Mouse (Mus musculus) MEL (cell line): ENCODE results near the gene Gm26992. TPM values are rescaled to one million over a fixed set of nuclear protein-coding genes. Genes with fewer than 3 reads are reported as not detected.

Experiments used
- DNase-seq: peaks from one replicate; pipeline ENCODE4 v3.0.0; 2011; ENCODE audit warnings: low read depth, low spot score
- H3K27ac ChIP-seq: 2 replicates; pipeline ENCODE4 v1.5.1; 2012; ENCODE audit warnings: low read depth, mild to moderate bottlenecking, control low read depth, low read length, moderate library complexity; ENCODE audit not compliant: control insufficient read depth
- H3K27me3 ChIP-seq, 2 experiments: fragments of 150-350 bp in 1 of 2; sonication (generic) in 1 of 2; 2 replicates each; pipeline ENCODE4 v1.6.1; 2012; ENCODE audit warnings: low read length in 2 of 2, mild to moderate bottlenecking in 2 of 2, improper control_type of control experiment in 1 of 2, moderate library complexity in 1 of 2; ENCODE audit not compliant: insufficient read depth in 2 of 2, control insufficient read depth in 1 of 2
- H3K36me3 ChIP-seq, 2 experiments: 2 replicates each; pipeline ENCODE4 v1.6.1; 2012 to 2014; ENCODE audit warnings: low read length in 2 of 2, improper control_type of control experiment in 1 of 2, inconsistent platforms in 1 of 2, mild to moderate bottlenecking in 1 of 2; ENCODE audit not compliant: insufficient read depth in 2 of 2, control insufficient read depth in 1 of 2
- H3K4me1 ChIP-seq, 2 experiments: fragments of 150-350 bp in 1 of 2; sonication (generic) in 1 of 2; 2 replicates each; pipeline ENCODE4 v1.6.1; 2012; ENCODE audit warnings: low read length in 2 of 2, improper control_type of control experiment in 1 of 2, mild to moderate bottlenecking in 1 of 2; ENCODE audit not compliant: insufficient read depth in 2 of 2, control insufficient read depth in 1 of 2
- H3K4me3 ChIP-seq, 2 experiments: fragments of 150-350 bp in 1 of 2; sonication (generic) in 1 of 2; 2 replicates each; pipeline ENCODE4 v1.5.1; 2012; ENCODE audit warnings: low read depth in 2 of 2, low read length in 2 of 2, mild to moderate bottlenecking in 2 of 2, moderate library complexity in 2 of 2, control low read depth in 1 of 2, improper control_type of control experiment in 1 of 2; ENCODE audit not compliant: control insufficient read depth in 1 of 2, insufficient read depth in 1 of 2
- H3K79me2 ChIP-seq: 2 replicates; pipeline ENCODE4 v1.6.1; 2012; ENCODE audit warnings: mild to moderate bottlenecking, low read length, moderate library complexity; ENCODE audit not compliant: control insufficient read depth, poor library complexity, insufficient read depth
- H3K9ac ChIP-seq: 2 replicates; pipeline ENCODE4 v1.6.1; 2012; ENCODE audit warnings: low read depth, mild to moderate bottlenecking, control low read depth, low read length, moderate library complexity; ENCODE audit not compliant: control insufficient read depth, poor library complexity, severe bottlenecking
- H3K9me3 ChIP-seq: fragments of 150-350 bp; sonication (generic); replicated peaks from 2 replicates; pipeline ENCODE4 v1.6.1; 2012; ENCODE audit warnings: mild to moderate bottlenecking, low read length, improper control_type of control experiment, moderate library complexity; ENCODE audit not compliant: insufficient read depth
- CHD1 ChIP-seq: IDR thresholded peaks from 2 replicates; pipeline ENCODE4 v1.6.1; 2012; ENCODE audit warnings: low read depth, mild to moderate bottlenecking, inconsistent platforms, low read length, improper control_type of control experiment
- CHD2 ChIP-seq: IDR thresholded peaks from 2 replicates; pipeline ENCODE4 v1.6.1; 2011; ENCODE audit warnings: low read length, improper control_type of control experiment
- CTCF ChIP-seq, 3 experiments: IDR thresholded peaks in 2 of 3; conservative IDR thresholded peaks in 1 of 3; 2 replicates each; pipeline ENCODE4 v1.5.1; 2011 to 2012; ENCODE audit warnings: low read length in 3 of 3, low read depth in 2 of 3, mild to moderate bottlenecking in 2 of 3, improper control_type of control experiment in 1 of 3, inconsistent platforms in 1 of 3, mixed read lengths in 1 of 3, moderate library complexity in 1 of 3; ENCODE audit not compliant: control insufficient read depth in 1 of 3, insufficient read depth in 1 of 3, poor library complexity in 1 of 3, severe bottlenecking in 1 of 3
- EP300 ChIP-seq, 2 experiments: IDR thresholded peaks; 2 replicates each; pipeline ENCODE4 v1.6.1; 2011; ENCODE audit warnings: improper control_type of control experiment in 2 of 2, low read length in 2 of 2, low read depth in 1 of 2, mild to moderate bottlenecking in 1 of 2
- ETS1 ChIP-seq: IDR thresholded peaks from 2 replicates; pipeline ENCODE4 v1.6.1; 2012; ENCODE audit warnings: low read depth, mild to moderate bottlenecking, inconsistent platforms, low read length, improper control_type of control experiment, moderate library complexity
- GATA1 ChIP-seq: IDR thresholded peaks from 2 replicates; pipeline ENCODE4 v1.6.1; 2011; ENCODE audit warnings: low read depth, low read length, improper control_type of control experiment
- HCFC1 ChIP-seq: IDR thresholded peaks from 2 replicates; pipeline ENCODE4 v1.6.1; 2012; ENCODE audit warnings: low read depth, mild to moderate bottlenecking, inconsistent platforms, low read length, improper control_type of control experiment, moderate library complexity
- JUND ChIP-seq: IDR thresholded peaks from 2 replicates; pipeline ENCODE4 v1.6.1; 2011; ENCODE audit warnings: low read depth, mild to moderate bottlenecking, improper control_type of control experiment, low read length
- KAT2A ChIP-seq: conservative IDR thresholded peaks from 2 replicates; pipeline ENCODE4 v1.6.1; 2012; ENCODE audit warnings: low read depth, low read length, improper control_type of control experiment, inconsistent platforms
- MYC ChIP-seq: IDR thresholded peaks from 2 replicates; pipeline ENCODE4 v1.6.1; 2011; ENCODE audit warnings: low read depth, mild to moderate bottlenecking, low read length, improper control_type of control experiment, moderate library complexity
- RAD21 ChIP-seq: IDR thresholded peaks from 2 replicates; pipeline ENCODE4 v1.6.1; 2011; ENCODE audit warnings: mild to moderate bottlenecking, low read depth, low read length, improper control_type of control experiment
- RCOR1 ChIP-seq: IDR thresholded peaks from 2 replicates; pipeline ENCODE4 v1.6.1; 2012; ENCODE audit warnings: low read depth, mild to moderate bottlenecking, inconsistent platforms, low read length, improper control_type of control experiment
- SMC3 ChIP-seq: IDR thresholded peaks from 2 replicates; pipeline ENCODE4 v1.6.1; 2011; ENCODE audit warnings: low read depth, low read length, improper control_type of control experiment
- TBP ChIP-seq: IDR thresholded peaks from 2 replicates; pipeline ENCODE4 v1.8.0; 2011; ENCODE audit warnings: low read depth, low read length, improper control_type of control experiment
- TCF12 ChIP-seq: IDR thresholded peaks from 2 replicates; pipeline ENCODE4 v1.6.1; 2014; ENCODE audit warnings: low read depth, mild to moderate bottlenecking, inconsistent platforms, low read length, improper control_type of control experiment, moderate library complexity
- UBTF ChIP-seq: IDR thresholded peaks from 2 replicates; pipeline ENCODE4 v1.6.1; 2012; ENCODE audit warnings: low read depth, mild to moderate bottlenecking, inconsistent platforms, low read length, improper control_type of control experiment, moderate library complexity, borderline replicate concordance; ENCODE audit not compliant: insufficient read depth
- USF1 ChIP-seq: IDR thresholded peaks from 2 replicates; pipeline ENCODE4 v1.6.1; 2014; ENCODE audit warnings: low read depth, mild to moderate bottlenecking, inconsistent platforms, low read length, improper control_type of control experiment, moderate library complexity
- USF2 ChIP-seq, 2 experiments: IDR thresholded peaks; 2 replicates each; pipeline ENCODE4 v1.6.1; 2011 to 2012; ENCODE audit warnings: improper control_type of control experiment in 2 of 2, low read length in 2 of 2, borderline replicate concordance in 1 of 2, inconsistent platforms in 1 of 2, low read depth in 1 of 2, mild to moderate bottlenecking in 1 of 2; ENCODE audit not compliant: insufficient read depth in 1 of 2
- ZC3H11A ChIP-seq: IDR thresholded peaks from 2 replicates; pipeline ENCODE4 v1.6.1; 2012; ENCODE audit warnings: low read depth, mild to moderate bottlenecking, inconsistent platforms, low read length, improper control_type of control experiment
- ZKSCAN1 ChIP-seq: IDR thresholded peaks from 2 replicates; pipeline ENCODE4 v1.6.1; 2012; ENCODE audit warnings: low read depth, mild to moderate bottlenecking, inconsistent platforms, low read length, improper control_type of control experiment, moderate library complexity
- ZMIZ1 ChIP-seq: IDR thresholded peaks from 2 replicates; pipeline ENCODE4 v1.6.1; 2012; ENCODE audit warnings: low read depth, mild to moderate bottlenecking, inconsistent platforms, low read length, improper control_type of control experiment, moderate library complexity
- polyA plus RNA-seq, 2 experiments: library from polyadenylated mRNA; stranded (reverse) in 1 of 2; unstranded in 1 of 2; fragments of >175 nt in 1 of 2; fragments of >200 nt in 1 of 2; gene quantifications; 2 replicates each; pipeline versions ENCODE4 v1.2.1 to v1.2.4; 2012; ENCODE audit warnings: low replicate concordance in 2 of 2, low read depth in 1 of 2; ENCODE audit not compliant: insufficient read length in 2 of 2, insufficient read depth in 1 of 2, missing spikeins in 1 of 2
- total RNA-seq: library from RNA; depleted of rRNA; stranded (reverse); fragments of 300-350 nt; gene quantifications from 2 replicates; pipeline ENCODE4 v1.2.3, GENCODE M21; 2012

The Gm26992 gene
- total and polyA plus RNA-seq, 3 experiments = not detected

DNA sequence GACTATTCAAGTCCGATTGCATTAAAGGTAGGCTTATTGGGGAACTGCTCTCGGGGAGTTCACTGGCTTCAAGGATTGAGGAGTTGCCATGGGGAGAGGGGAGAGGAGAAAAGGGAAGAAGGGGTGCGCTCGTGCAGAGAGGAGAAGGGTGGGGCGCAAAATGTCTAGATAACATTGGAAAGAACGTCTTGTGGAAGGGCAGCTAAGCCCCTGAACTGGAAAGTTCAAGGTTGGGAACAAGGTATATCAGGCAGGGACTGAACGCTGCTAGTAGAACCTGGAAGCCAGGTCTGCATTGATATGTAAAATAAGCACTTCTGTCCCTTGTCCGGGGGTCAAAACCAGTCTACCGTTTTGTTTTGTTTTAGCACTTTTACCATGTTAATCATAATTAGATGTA lies 16.2 kb downstream of the Gm26992 start:
- Histone ChIP-seq H3K79me2 (no peaks in the 10 kb centered on the region), H3K4me3 (no peak overlapping the region), H3K27me3 (no peaks in the 10 kb centered on the region), H3K27ac (no peak overlapping the region), H3K4me1 (no peaks in the 10 kb centered on the region), H3K9me3 (no peaks in the 10 kb centered on the region), H3K9ac (no peak overlapping the region), H3K36me3 (no peaks in the 10 kb centered on the region)
- DNase-seq = no peak
- TF ChIP-seq TCF12 = no peak
- no peak for TF ChIP-seq TBP
- TF ChIP-seq UBTF = no peak
- TF ChIP-seq GATA1 = no peak

DNA sequence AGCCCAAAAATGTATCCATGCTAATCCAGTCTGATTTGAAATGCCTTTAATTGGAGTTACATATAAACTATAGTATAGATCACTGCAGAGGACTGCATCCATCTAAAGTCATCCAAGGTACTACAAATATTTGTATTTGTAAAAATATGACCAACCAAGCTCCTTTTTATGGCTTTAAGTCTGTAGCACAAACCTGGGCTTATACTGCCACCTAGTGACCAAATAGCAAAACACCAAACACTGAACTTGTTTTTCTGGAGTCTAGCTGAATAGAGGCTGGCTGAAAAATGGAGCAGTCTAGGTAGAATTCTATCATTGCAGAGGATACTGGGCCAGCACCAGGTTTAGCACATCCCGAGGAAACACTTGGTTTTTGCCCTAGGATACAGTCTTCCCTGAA lies 19.0 kb downstream of the Gm26992 start:
- H3K36me3 ChIP-seq = no peaks in the 10 kb centered on the region
- H3K79me2 ChIP-seq = no peaks in the 10 kb centered on the region
- H3K27me3 ChIP-seq = no peaks in the 10 kb centered on the region
- TF ChIP-seq SMC3 (peak; percentile 30), CHD1 (no peak), USF1 (no peak), GATA1 (no peak), ZKSCAN1 (no peak), MYC (no peak), RAD21 (peak; percentile 74), USF2 (IDR thresholded peaks at IDR 0.05; ENCODE audit: borderline replicate concordance in 1 of 2, insufficient read depth in 1 of 2, low read depth in 1 of 2, low read length in 2 of 2) (no peak), UBTF (no peak), HCFC1 (no peak), KAT2A (no peak), ETS1 (no peak), ZMIZ1 (no peak), CTCF (IDR thresholded peaks at IDR 0.05 in 2 of 3, conservative IDR thresholded peaks at IDR 0.05 in 1 of 3; ENCODE audit: control insufficient read depth in 1 of 3, insufficient read depth in 1 of 3, low read depth in 2 of 3, low read length in 3 of 3, poor library complexity in 1 of 3, severe bottlenecking in 1 of 3) (peak; percentile 8 to 66 (median 49); a peak in 4 of 6 replicates), JUND (no peak), ZC3H11A (peak; percentile 21; the same call in 1 of the 2 replicates), CHD2 (no peak), EP300 (IDR thresholded peaks at IDR 0.05; ENCODE audit: low read depth in 1 of 2, low read length in 2 of 2) (no peak), RCOR1 (no peak)
- no peak overlapping the region for H3K9ac ChIP-seq
- peak; percentile 66 for DNase-seq
- H3K4me1 ChIP-seq = no peaks in the 10 kb centered on the region
- H3K27ac ChIP-seq = no peak overlapping the region
- no peak overlapping the region for H3K4me3 ChIP-seq
- no peaks in the 10 kb centered on the region for H3K9me3 ChIP-seq
